Mouse (Mus musculus) stomach, postnatal 0 days (tissue): ENCODE measurements around the gene Ccdc62. TPM values are rescaled to one million over a fixed set of nuclear protein-coding genes. Genes with fewer than 3 reads are reported as not detected.

ENCODE experiments used
- ATAC-seq: fragments of 200-750 bp; cut with Nextera tagmentation; 2 replicates; pipeline ENCODE4 v1.8.0; 2017; ENCODE audit not compliant: low FRiP score, low TSS enrichment
- DNase-seq: peaks from one replicate; pipeline ENCODE4 v3.0.0-alpha.2; 2016; ENCODE audit warnings: low spot score
- H3K27ac ChIP-seq: fragments of 300-500 bp; sonication (generic); replicated peaks from 2 replicates; pipeline ENCODE4 v1.5.1; 2014; ENCODE audit warnings: mild to moderate bottlenecking, control low read depth
- H3K27me3 ChIP-seq: fragments of 300-500 bp; sonication (generic); 2 replicates; pipeline ENCODE4 v1.6.1; 2014; ENCODE audit warnings: low read length; ENCODE audit not compliant: control insufficient read depth, insufficient read depth
- H3K36me3 ChIP-seq: fragments of 300-500 bp; sonication (generic); 2 replicates; pipeline ENCODE4 v1.6.1; 2014; ENCODE audit warnings: low read length, mixed read lengths; ENCODE audit not compliant: control insufficient read depth, insufficient read depth
- H3K4me1 ChIP-seq: fragments of 300-500 bp; sonication (generic); replicated peaks from 2 replicates; pipeline ENCODE4 v1.6.1; 2014; ENCODE audit warnings: antibody characterized with exemption; ENCODE audit not compliant: control insufficient read depth, insufficient read depth
- H3K4me2 ChIP-seq: fragments of 300-500 bp; sonication (generic); replicated peaks from 2 replicates; pipeline ENCODE4 v1.6.1; 2014; ENCODE audit warnings: low read depth, mild to moderate bottlenecking, control low read depth, moderate library complexity
- H3K4me3 ChIP-seq: fragments of 300-500 bp; sonication (generic); 2 replicates; pipeline ENCODE4 v1.5.1; 2014; ENCODE audit warnings: low read depth, low read length, control low read depth
- H3K9ac ChIP-seq: fragments of 300-500 bp; sonication (generic); 2 replicates; pipeline ENCODE4 v1.6.1; 2014; ENCODE audit warnings: mild to moderate bottlenecking, low read length, control low read depth, mixed read lengths
- H3K9me3 ChIP-seq: fragments of 300-500 bp; sonication (generic); 2 replicates; pipeline ENCODE4 v1.6.1; 2016; ENCODE audit warnings: low read length; ENCODE audit not compliant: control insufficient read depth
- CTCF ChIP-seq: IDR thresholded peaks from 2 replicates; pipeline ENCODE4 v1.5.1; 2016; ENCODE audit warnings: antibody characterized with exemption, low read depth, mild to moderate bottlenecking, moderate library complexity
- EP300 ChIP-seq: optimal IDR thresholded peaks from 2 replicates; pipeline ENCODE3; 2016; ENCODE audit warnings: antibody characterized with exemption
- WGBS: fragments of 180-500 bp; shearing (Covaris S2); extraction: QIAGEN DNeasy Blood & Tissue Kit; methylation state at CpG from one replicate; pipeline ENCODE4 v1.1.7; 2014; 5-methylcytosine and 5-hydroxymethylcytosine counted together
- polyA plus RNA-seq: library from polyadenylated mRNA; unstranded; fragments of >200 nt; fragmentation: Nextera tagmentation; extraction: Ambion mirVana; gene quantifications from 2 replicates; pipeline ENCODE4 v1.2.1, GENCODE M21; 2015

Gene Ccdc62
- polyA plus RNA-seq, 1 experiment from 2014 or later: 5.4 TPM

DNA sequence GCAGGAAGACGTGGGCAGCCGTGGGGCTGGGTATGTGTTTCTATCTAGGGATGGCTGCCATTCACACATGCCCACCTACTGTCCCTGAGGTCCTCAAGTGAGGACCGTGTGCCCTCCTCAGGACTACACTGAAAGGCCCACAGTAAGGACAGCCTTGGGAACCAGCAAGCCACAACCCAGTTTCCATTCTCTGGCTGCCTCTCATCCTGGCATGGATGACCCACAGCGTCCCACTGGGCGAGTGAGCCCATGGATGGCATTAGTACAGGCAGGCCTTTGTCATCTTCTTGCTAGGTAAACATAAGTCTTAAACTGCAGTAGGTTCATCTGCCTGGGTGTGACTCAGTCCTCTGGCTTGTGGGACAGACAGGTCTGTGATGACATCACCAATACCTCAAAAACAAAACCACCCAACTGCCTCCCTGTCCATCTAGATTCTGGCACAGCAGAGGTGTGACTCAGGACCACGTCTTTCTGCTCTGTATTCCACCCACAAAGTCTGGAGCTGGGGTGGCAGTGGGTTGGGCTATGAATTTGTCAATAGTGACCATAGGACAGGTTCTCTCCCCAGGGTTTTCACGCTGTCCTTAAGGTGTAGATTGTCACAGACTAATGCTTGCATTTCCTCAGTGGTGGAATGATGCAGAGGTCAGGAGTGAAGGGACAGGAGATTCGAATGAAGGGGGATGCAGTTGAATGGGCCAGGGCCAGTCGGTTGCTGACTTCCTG is 50.2 kb downstream of the Ccdc62 start:
- H3K4me3 ChIP-seq: no peak overlapping the region
- ATAC-seq (no peak), DNase-seq (no peak)
- WGBS: 68% methylated on average over 9 of the region's 9 CpGs
- TF ChIP-seq CTCF (no peak), EP300 (no peak)
- H3K36me3 ChIP-seq: no peaks in the 10 kb centered on the region
- no peak overlapping the region for H3K4me2 ChIP-seq
- 0 out of 2 replicates have a peak, but pooled peaks cover 3% of the 10 kb centered on the region for H3K4me1 ChIP-seq
- peak overlapping the region; percentile 40; the same call in 1 of the 2 replicates for H3K27ac ChIP-seq
- no peaks in the 10 kb centered on the region for H3K27me3 ChIP-seq
- H3K9me3 ChIP-seq: no peaks in the 10 kb centered on the region
- H3K9ac ChIP-seq: no peak overlapping the region

- no peak for ATAC-seq
- 57% methylated on average over 6 of the region's 6 CpGs for WGBS
- Histone ChIP-seq H3K9me3 (no peaks in the 10 kb centered on the region), H3K4me3 (no peak overlapping the region), H3K36me3 (no peaks in the 10 kb centered on the region), H3K27me3 (no peaks in the 10 kb centered on the region), H3K27ac (peak overlapping the region; percentile 40; the same call in 1 of the 2 replicates), H3K4me1 (0 out of 2 replicates have a peak, but pooled peaks cover 3% of the 10 kb centered on the region), H3K9ac (no peak overlapping the region), H3K4me2 (no peak overlapping the region)
- DNase-seq: no peak
- TF ChIP-seq EP300 (no peak), CTCF (no peak)
These were observed 50.7 kb downstream of the Ccdc62 start for GRCm38 (mm10) chr5:123981250-123981554.

DNA sequence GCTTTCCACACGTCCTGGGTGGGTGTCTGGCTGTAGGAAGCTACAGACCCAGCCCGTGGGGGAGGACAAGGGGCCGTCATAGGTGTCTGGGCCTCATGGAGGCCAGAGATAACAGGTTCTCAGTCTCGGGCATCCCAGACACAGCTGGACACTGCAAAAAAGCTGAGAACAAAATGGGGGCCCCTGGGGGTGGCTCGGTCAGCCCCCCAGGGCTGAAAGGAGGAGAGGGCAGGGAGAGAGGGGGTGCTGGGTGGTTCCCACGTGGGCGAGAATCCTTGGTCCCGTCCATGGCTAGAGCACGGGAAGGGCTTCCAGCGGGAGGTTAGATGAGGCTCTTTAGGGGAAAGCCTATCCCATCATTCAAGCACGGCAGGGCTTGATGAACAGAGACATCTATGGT is 52.4 kb downstream of the Ccdc62 start:
- Histone ChIP-seq H3K4me2 (no peak overlapping the region), H3K36me3 (no peaks in the 10 kb centered on the region), H3K27ac (no peak overlapping the region), H3K9me3 (no peaks in the 10 kb centered on the region), H3K4me1 (0 out of 2 replicates have a peak, but pooled peaks cover 2% of the 10 kb centered on the region), H3K27me3 (no peaks in the 10 kb centered on the region), H3K4me3 (no peak overlapping the region), H3K9ac (no peak overlapping the region)
- TF ChIP-seq EP300 (no peak), CTCF (no peak)
- no peak for ATAC-seq
- DNase-seq: no peak
- 65% methylated on average over 11 of the region's 11 CpGs for WGBS

DNA sequence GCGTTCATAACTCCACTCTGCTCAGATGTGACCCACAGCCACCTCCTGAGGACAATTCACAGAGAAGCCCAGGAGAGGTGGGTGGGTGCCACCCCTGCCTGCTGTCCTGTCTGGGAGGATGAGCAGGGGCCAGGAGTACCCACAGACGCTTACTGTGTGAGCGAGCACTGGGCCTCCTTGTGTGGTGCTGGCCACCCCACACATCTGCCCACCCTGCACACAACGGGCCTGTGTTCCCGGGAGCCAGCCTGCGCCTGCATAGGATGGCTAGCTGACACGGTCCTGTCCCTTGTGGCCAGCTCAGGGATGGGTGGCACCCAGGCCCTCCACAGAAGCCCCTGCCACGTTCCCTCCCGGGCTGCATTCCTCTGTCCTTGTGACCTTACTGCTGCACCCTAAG is 55.0 kb downstream of the Ccdc62 start:
- TF ChIP-seq CTCF: no peak
- TF ChIP-seq EP300: no peak
- H3K9ac ChIP-seq: no peak overlapping the region
- H3K27me3 ChIP-seq: no peaks in the 10 kb centered on the region
- no peak overlapping the region for H3K4me3 ChIP-seq
- ATAC-seq (no peak), DNase-seq (no peak)
- H3K27ac ChIP-seq: no peak overlapping the region
- H3K4me1 ChIP-seq: 0 out of 2 replicates have a peak, but pooled peaks cover 2% of the 10 kb centered on the region
- WGBS: 77% methylated on average over 9 of the region's 9 CpGs
- no peaks in the 10 kb centered on the region for H3K36me3 ChIP-seq
- H3K9me3 ChIP-seq: no peaks in the 10 kb centered on the region
- H3K4me2 ChIP-seq: no peak overlapping the region

GRCm38 (mm10) chr5:123986925-123987324 is 56.4 kb downstream of the Ccdc62 start:
- H3K4me1 ChIP-seq: 0 out of 2 replicates have a peak, but pooled peaks cover 2% of the 10 kb centered on the region
- no peak overlapping the region for H3K4me3 ChIP-seq
- H3K27me3 ChIP-seq: no peaks in the 10 kb centered on the region
- ATAC-seq (peak; percentile 66), DNase-seq (peak; percentile 71)
- no peak overlapping the region; the same call in 1 of the 2 replicates for H3K9ac ChIP-seq
- 35% methylated on average over 2 of the region's 2 CpGs for whole genome bisulfite sequencing
- H3K27ac ChIP-seq: peak overlapping the region; percentile 78
- H3K4me2 ChIP-seq: no peak overlapping the region
- no peaks in the 10 kb centered on the region for H3K9me3 ChIP-seq
- TF ChIP-seq CTCF (no peak), EP300 (no peak)
- H3K36me3 ChIP-seq: no peaks in the 10 kb centered on the region

DNA sequence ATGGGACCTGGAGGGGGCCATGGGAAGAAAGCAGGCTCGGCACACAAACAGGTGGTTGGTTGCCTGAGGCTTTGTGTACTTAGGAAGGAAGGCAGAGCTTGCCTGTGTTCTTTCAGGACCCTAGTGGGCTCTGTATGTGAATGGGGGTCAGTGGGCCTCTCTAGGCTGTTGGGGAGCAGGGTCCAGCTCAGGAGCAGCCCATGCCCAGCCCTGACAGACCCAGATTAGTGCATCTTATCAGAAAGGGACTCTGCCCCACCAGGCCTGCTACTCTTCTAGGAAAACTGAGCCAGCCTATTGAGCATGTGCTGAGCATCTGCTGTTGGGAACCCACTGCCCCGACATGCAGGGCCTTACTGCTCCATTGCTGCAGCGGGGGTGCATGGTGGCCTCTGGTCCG is 57.0 kb downstream of the Ccdc62 start:
- DNase-seq (no peak), ATAC-seq (no peak)
- Histone ChIP-seq H3K27ac (peak overlapping the region; percentile 78), H3K9ac (no peak overlapping the region), H3K4me3 (no peak overlapping the region), H3K36me3 (no peaks in the 10 kb centered on the region), H3K27me3 (no peaks in the 10 kb centered on the region), H3K4me1 (peaks cover 5% of the 10 kb centered on the region; the same call in 1 of the 2 replicates), H3K4me2 (no peak overlapping the region), H3K9me3 (no peaks in the 10 kb centered on the region)
- TF ChIP-seq EP300 (no peak), CTCF (no peak)
- WGBS: 68% methylated on average over 4 of the region's 4 CpGs
